Mouse (Mus musculus): Measurements from ENCODE around the gene Limch1.

Limch1 gene

GRCm38 (mm10) chr5:66876018-66876805 lies 130.6 kb downstream of the Limch1 start:
- no peak for DNase-seq (ENCODE audit: low read depth, low spot score)

GRCm38 (mm10) chr5:66877066-66877465 lies 131.4 kb downstream of the Limch1 start:
- no peak for DNase-seq (ENCODE audit: low read depth, low spot score)

- no peak for DNase-seq (ENCODE audit: low read depth, low spot score)
Observed at GRCm38 (mm10) chr5:66881901-66882341, 136.3 kb downstream of the Limch1 start.

- DNase-seq (ENCODE audit: low read depth, low spot score): no peak
Observed at GRCm38 (mm10) chr5:66882718-66883117, 137.1 kb downstream of the Limch1 start.

GRCm38 (mm10) chr5:66884505-66884904 lies 138.9 kb downstream of the Limch1 start:
- DNase-seq (ENCODE audit: low read depth, low spot score): no peak

- DNase-seq (ENCODE audit: low read depth, low spot score): no peak
Observed at GRCm38 (mm10) chr5:66886410-66887120, 140.9 kb downstream of the Limch1 start.

GRCm38 (mm10) chr5:66888061-66888460 lies 142.4 kb downstream of the Limch1 start:
- DNase-seq (ENCODE audit: low read depth, low spot score): no peak

- no peak for DNase-seq (ENCODE audit: low read depth, low spot score)
Observed at GRCm38 (mm10) chr5:66889337-66889736, 143.7 kb downstream of the Limch1 start.

- DNase-seq (ENCODE audit: low read depth, low spot score): no peak
Observed at GRCm38 (mm10) chr5:66895440-66896120, 150.0 kb downstream of the Limch1 start.

GRCm38 (mm10) chr5:66897584-66897983 lies 152.0 kb downstream of the Limch1 start:
- DNase-seq (ENCODE audit: low read depth, low spot score): no peak

- DNase-seq (ENCODE audit: low read depth, low spot score): no peak
Observed at GRCm38 (mm10) chr5:66898252-66898651, 152.6 kb downstream of the Limch1 start.

- no peak for DNase-seq (ENCODE audit: low read depth, low spot score)
Observed at GRCm38 (mm10) chr5:66898811-66899430, 153.3 kb downstream of the Limch1 start.

GRCm38 (mm10) chr5:66901116-66901515 lies 155.5 kb downstream of the Limch1 start:
- DNase-seq (ENCODE audit: low read depth, low spot score): no peak

- no peak for DNase-seq (ENCODE audit: low read depth, low spot score)
Observed at GRCm38 (mm10) chr5:66904835-66905234, 159.2 kb downstream of the Limch1 start.

GRCm38 (mm10) chr5:66908883-66909282 lies 163.3 kb downstream of the Limch1 start:
- DNase-seq (ENCODE audit: low read depth, low spot score): no peak

GRCm38 (mm10) chr5:66909962-66910361 lies 164.3 kb downstream of the Limch1 start:
- DNase-seq (ENCODE audit: low read depth, low spot score): no peak

- no peak for DNase-seq (ENCODE audit: low read depth, low spot score)
Observed at GRCm38 (mm10) chr5:66910610-66911009, 165.0 kb downstream of the Limch1 start.

GRCm38 (mm10) chr5:66911068-66911467 lies 165.4 kb downstream of the Limch1 start:
- DNase-seq (ENCODE audit: low read depth, low spot score): no peak

- no peak for DNase-seq (ENCODE audit: low read depth, low spot score)
Observed at GRCm38 (mm10) chr5:66913791-66914190, 168.2 kb downstream of the Limch1 start.

GRCm38 (mm10) chr5:66917353-66918315 lies 172.0 kb downstream of the Limch1 start:
- DNase-seq (ENCODE audit: low read depth, low spot score): no peak
